16 mouse cellular contexts compared by ENCODE assay signal in genomic region chr4:120697353-120697752, GRCm38 (mm10). TPM values are rescaled to one million over a fixed set of nuclear protein-coding genes. Genes with fewer than 3 reads are reported as not detected.
DNase-seq lines count a peak whose midpoint lies in the region; ATAC-seq and TF ChIP-seq lines count a peak whose summit lies in the region.
"Had no signal": no experiment of that assay in that cellular context is flagged by ENCODE, and none has a peak within 500 bp of the region (broad histone marks: within the 10 kb centered on the region; RNA-seq: fewer than 3 reads in every experiment).

No protein-coding gene starts in this region.

- H3K4me1 ChIP-seq in forebrain, embryonic 11.5 days (replicated peaks; ENCODE audit: control insufficient read depth, insufficient read depth, low read length): no peaks in the 10 kb centered on the region; the same call in 1 of the 2 replicates
- H3K4me1 ChIP-seq in forebrain, postnatal 0 days (ENCODE audit: insufficient read depth): no peaks in the 10 kb centered on the region
- peaks cover 11% of the 10 kb centered on the region for H3K4me1 ChIP-seq in kidney, embryonic 15.5 days
- H3K4me1 ChIP-seq in E14TG2a.4 (replicated peaks; ENCODE audit: low read depth, low read length): peaks cover 16% of the 10 kb centered on the region
- peaks cover 5% of the 10 kb centered on the region; the same call in 1 of the 2 replicates for H3K4me1 ChIP-seq in limb, embryonic 12.5 days (replicated peaks)

- H3K4me2 ChIP-seq in forebrain, embryonic 11.5 days (ENCODE audit: low read depth, low read length, severe bottlenecking): no peak overlapping the region
- H3K4me2 ChIP-seq in forebrain, postnatal 0 days (ENCODE audit: low read depth): no peak overlapping the region
- H3K4me2 ChIP-seq in kidney, embryonic 15.5 days: peak overlapping the region; percentile 52; the same call in 1 of the 2 replicates
- no peak overlapping the region for H3K4me2 ChIP-seq in limb, embryonic 12.5 days

- 0 out of 2 replicates have a peak, but pooled peaks have one; percentile 5 for ATAC-seq in forebrain, embryonic 11.5 days (replicated peaks; ENCODE audit: low FRiP score)
- ATAC-seq in forebrain, postnatal 0 days: no peak
- ATAC-seq in kidney, embryonic 15.5 days (replicated peaks; ENCODE audit: low FRiP score): no peak
- ATAC-seq in limb, embryonic 12.5 days (ENCODE audit: insufficient number of reproducible peaks, insufficient read depth, low FRiP score, low TSS enrichment, low read depth): 0 out of 2 replicates have a peak, but pooled peaks have one; percentile 10
- ATAC-seq in monocyte, adult 5-6 weeks (replicated peaks; ENCODE audit: insufficient number of reproducible peaks, low FRiP score, low TSS enrichment, poor library complexity, severe bottlenecking): no peak

- TF ChIP-seq CTCF in forebrain, postnatal 0 days (IDR thresholded peaks at IDR 0.05; ENCODE audit: low read depth): no peak
- TF ChIP-seq CTCF in E14TG2a.4 (conservative IDR thresholded peaks at IDR 0.05; ENCODE audit: low read length): no peak
- no peak for TF ChIP-seq CTCF in left cerebral cortex, adult 2 months (IDR thresholded peaks at IDR 0.05)

- no peaks in the 10 kb centered on the region for H3K9me3 ChIP-seq in forebrain, embryonic 11.5 days (ENCODE audit: control insufficient read depth, low read length)
- H3K9me3 ChIP-seq in forebrain, postnatal 0 days (ENCODE audit: low read length): no peaks in the 10 kb centered on the region
- no peaks in the 10 kb centered on the region for H3K9me3 ChIP-seq in kidney, embryonic 15.5 days (replicated peaks)
- H3K9me3 ChIP-seq in E14TG2a.4 (ENCODE audit: low read length): no peaks in the 10 kb centered on the region
- H3K9me3 ChIP-seq in limb, embryonic 12.5 days: no peaks in the 10 kb centered on the region
- H3K9me3 ChIP-seq: embryonic facial prominence, embryonic 12.5 days; liver, embryonic 15.5 days had no signal

- no peak for DNase-seq in forebrain, embryonic 11.5 days (ENCODE audit: low spot score)
- no peak for DNase-seq in forebrain, postnatal 0 days
- no peak for DNase-seq in kidney, postnatal 10 days
- DNase-seq in left cerebral cortex, adult 2 months (ENCODE audit: extremely low spot score in 1 of 2, low spot score in 2 of 2): no peak
- DNase-seq: adrenal gland, postnatal 14 days; cerebellum, adult 2 months; gastrocnemius, postnatal 14 days; heart, adult 2 months; spleen, adult 18-20 months had no signal

- H3K9ac ChIP-seq in forebrain, embryonic 11.5 days (ENCODE audit: low read length): no peak overlapping the region
- H3K9ac ChIP-seq in forebrain, postnatal 0 days: no peak overlapping the region
- no peak overlapping the region for H3K9ac ChIP-seq in kidney, embryonic 15.5 days
- no peak overlapping the region for H3K9ac ChIP-seq in limb, embryonic 12.5 days (replicated peaks)
- H3K9ac ChIP-seq: embryonic facial prominence, embryonic 12.5 days; liver, embryonic 15.5 days had no signal

- H3K27ac ChIP-seq in forebrain, embryonic 11.5 days (ENCODE audit: low read depth, low read length): no peak overlapping the region
- H3K27ac ChIP-seq in forebrain, postnatal 0 days (ENCODE audit: low read depth, low read length): no peak overlapping the region
- H3K27ac ChIP-seq in kidney, embryonic 15.5 days: no peak overlapping the region
- H3K27ac ChIP-seq in limb, embryonic 12.5 days: no peak overlapping the region
- no peak overlapping the region for H3K27ac ChIP-seq in left cerebral cortex, adult 2 months
- H3K27ac ChIP-seq: embryonic facial prominence, embryonic 12.5 days; heart, adult 2 months; liver, embryonic 15.5 days had no signal

- H3K27me3 ChIP-seq in forebrain, embryonic 11.5 days (ENCODE audit: control insufficient read depth, insufficient read depth, low read length): peaks cover 18% of the 10 kb centered on the region
- peaks cover 10% of the 10 kb centered on the region for H3K27me3 ChIP-seq in forebrain, postnatal 0 days (ENCODE audit: insufficient read depth, low read length)
- peaks cover 62% of the 10 kb centered on the region for H3K27me3 ChIP-seq in kidney, embryonic 15.5 days
- H3K27me3 ChIP-seq in E14TG2a.4 (ENCODE audit: insufficient read depth, low read length): peaks cover 78% of the 10 kb centered on the region
- peaks cover 52% of the 10 kb centered on the region for H3K27me3 ChIP-seq in limb, embryonic 12.5 days

- no peaks in the 10 kb centered on the region for H3K36me3 ChIP-seq in forebrain, embryonic 11.5 days (ENCODE audit: control insufficient read depth, insufficient read depth, low read length)
- no peaks in the 10 kb centered on the region; the same call in 1 of the 2 replicates for H3K36me3 ChIP-seq in forebrain, postnatal 0 days (ENCODE audit: insufficient read depth)
- no peaks in the 10 kb centered on the region for H3K36me3 ChIP-seq in kidney, embryonic 15.5 days
- H3K36me3 ChIP-seq in E14TG2a.4 (ENCODE audit: insufficient read depth, low read length): no peaks in the 10 kb centered on the region
- H3K36me3 ChIP-seq in limb, embryonic 12.5 days: peaks cover 15% of the 10 kb centered on the region; the same call in 1 of the 2 replicates
- H3K36me3 ChIP-seq: liver, embryonic 15.5 days had no signal

- H3K4me3 ChIP-seq in forebrain, embryonic 11.5 days (ENCODE audit: low read depth, low read length): no peak overlapping the region
- H3K4me3 ChIP-seq in forebrain, postnatal 0 days (ENCODE audit: low read depth, low read length): no peak overlapping the region
- H3K4me3 ChIP-seq in kidney, embryonic 15.5 days (replicated peaks): no peak overlapping the region
- H3K4me3 ChIP-seq in E14TG2a.4 (replicated peaks; ENCODE audit: low read length): peak overlapping the region; percentile 77
- no peak overlapping the region for H3K4me3 ChIP-seq in limb, embryonic 12.5 days (replicated peaks)
- H3K4me3 ChIP-seq in left cerebral cortex, adult 2 months: no peak overlapping the region
- H3K4me3 ChIP-seq: embryonic facial prominence, embryonic 12.5 days; heart, adult 2 months had no signal

- intact Hi-C loops in left cerebral cortex, adult 2 months (cut with DNase I): no loop called here

- WGBS in forebrain, embryonic 11.5 days: 89% methylated on average over 8 of the region's 8 CpGs
- 87% methylated on average over 8 of the region's 8 CpGs for WGBS in forebrain, postnatal 0 days
- WGBS in kidney, embryonic 15.5 days: 96% methylated on average over 8 of the region's 8 CpGs
- WGBS in limb, embryonic 12.5 days: 93% methylated on average over 8 of the region's 8 CpGs

RNA-seq across cellular contexts. Expression of gene Cited4, which starts 31.0 kb away (rescaled TPM):
- polyA plus RNA-seq in forebrain, embryonic 11.5 days (2014; fragmentation: Nextera tagmentation; extraction: Ambion mirVana): 10.8 and 12.4 TPM in 2 replicates
- 2.9 and 6.0 TPM in 2 replicates for total RNA-seq in forebrain, postnatal 0 days (2014; rRNA removed)
- polyA plus RNA-seq in forebrain, postnatal 0 days (2015; fragmentation: Nextera tagmentation; extraction: Ambion mirVana): 4.2 and 5.3 TPM in 2 replicates
- 11.3 and 12.9 TPM in 2 replicates for polyA plus RNA-seq in kidney, embryonic 15.5 days (2015; fragmentation: Nextera tagmentation; extraction: Ambion mirVana)
- polyA plus RNA-seq in limb, embryonic 12.5 days (2016; fragmentation: Nextera tagmentation; extraction: Ambion mirVana): 6.0 and 6.8 TPM in 2 replicates
- 10 to 100 TPM; 17.9 to 20.2 TPM for total RNA-seq in left cerebral cortex, adult 2 months (2021)
- 2.3 to 15.8 TPM (median 14.1 TPM) in 3 replicates for total RNA-seq in monocyte, adult 5-6 weeks (2017)

RNA-seq across cellular contexts. Expression of gene Kcnq4, which starts 51.1 kb away (rescaled TPM):
- polyA plus RNA-seq in forebrain, embryonic 11.5 days (2014; fragmentation: Nextera tagmentation; extraction: Ambion mirVana): 2.6 and 3.0 TPM in 2 replicates
- 10.9 and 11.9 TPM in 2 replicates for total RNA-seq in forebrain, postnatal 0 days (2014; rRNA removed)
- 7.1 and 7.5 TPM in 2 replicates for polyA plus RNA-seq in forebrain, postnatal 0 days (2015; fragmentation: Nextera tagmentation; extraction: Ambion mirVana)
- 0.89 and 1.4 TPM in 2 replicates for polyA plus RNA-seq in kidney, embryonic 15.5 days (2015; fragmentation: Nextera tagmentation; extraction: Ambion mirVana)
- polyA plus RNA-seq in limb, embryonic 12.5 days (2016; fragmentation: Nextera tagmentation; extraction: Ambion mirVana): 6.2 and 7.3 TPM in 2 replicates
- 1 to 10 TPM; 6.9 to 7.5 TPM for total RNA-seq in left cerebral cortex, adult 2 months (2021)
- not detected in 3 replicates for total RNA-seq in monocyte, adult 5-6 weeks (2017)
- total RNA-seq: megakaryocyte-erythroid progenitor cell, adult 5-6 weeks had no signal

Comparison
In these comparisons a context has a peak if more than half of its experiments do, and no peak if none do; other contexts are left out.
1. ATAC-seq: peak in forebrain, embryonic 11.5 days (single experiment) and limb, embryonic 12.5 days (single experiment); none in forebrain, postnatal 0 days (single experiment), kidney, embryonic 15.5 days (single experiment) and monocyte, adult 5-6 weeks (single experiment).